Mouse (Mus musculus): ENCODE measurements around the gene Slc4a8.

DNA sequence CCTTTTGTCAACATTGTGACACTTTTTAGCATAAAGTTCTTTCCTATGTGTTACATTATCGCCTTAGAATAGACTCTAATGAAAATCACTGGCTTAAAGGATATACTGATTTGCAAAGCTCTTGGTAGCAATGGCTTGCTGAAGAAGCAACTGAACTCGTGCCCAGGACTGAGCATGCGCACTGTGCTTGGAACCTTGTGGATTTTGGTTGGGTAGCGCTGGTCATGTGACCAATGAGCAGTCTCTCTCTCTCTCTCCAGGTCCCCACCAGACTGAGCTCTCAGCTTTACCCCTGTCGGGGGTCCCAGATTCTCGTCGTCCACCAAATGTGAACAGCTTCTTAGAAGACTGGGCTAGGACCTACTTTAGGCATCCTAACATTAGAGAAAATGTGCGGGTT is 75.2 kb downstream of the Slc4a8 start:
- TF ChIP-seq EP300 (optimal IDR thresholded peaks at IDR 0.05), result no peak
- no peak for TF ChIP-seq CTCF (IDR thresholded peaks at IDR 0.05; ENCODE audit: low read depth)
